Comparison of ENCODE assay signal across 8 mouse cellular contexts in the genomic region with DNA sequence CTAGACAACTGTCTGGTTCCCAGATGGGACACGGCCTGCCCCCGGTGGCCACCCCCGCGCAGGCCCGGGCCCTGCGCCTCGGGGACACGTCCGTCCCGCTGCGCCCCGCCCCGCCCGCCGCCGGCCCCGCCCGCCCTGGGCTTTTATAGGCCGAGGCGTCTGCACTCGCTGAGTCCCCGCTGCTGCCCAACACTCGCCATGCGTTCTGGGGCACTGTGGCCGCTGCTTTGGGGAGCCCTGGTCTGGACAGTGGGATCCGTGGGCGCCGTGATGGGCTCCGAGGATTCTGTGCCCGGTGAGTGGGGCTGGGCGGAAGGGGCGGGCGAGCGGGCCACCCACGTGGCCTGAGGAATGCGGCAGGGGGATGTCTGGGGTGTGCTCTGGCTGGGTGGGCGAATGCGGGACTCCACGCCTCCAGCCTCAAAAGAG. TPM values are rescaled to one million over a fixed set of nuclear protein-coding genes. Genes with fewer than 3 reads are reported as not detected.
A peak's percentile ranks its signal among the peaks of the same experiment; 100 is the strongest.
DNase-seq lines count a peak whose midpoint lies in the region; ATAC-seq and TF ChIP-seq lines count a peak whose summit lies in the region.

A gene (plus strand): TSS at position 170 of the 429 bp plus-strand sequence.

- H3K27me3 ChIP-seq in kidney, adult 2 months (replicated peaks; ENCODE audit: control insufficient read depth, insufficient read depth, low read length) = no peaks in the 10 kb centered on the region
- H3K27me3 ChIP-seq in hindbrain, embryonic 14.5 days (ENCODE audit: control insufficient read depth, insufficient read depth, low read length) = peaks cover 45% of the 10 kb centered on the region
- H3K27me3 ChIP-seq in lung, embryonic 16.5 days (ENCODE audit: control insufficient read depth, insufficient read depth, low read depth, low read length) = no peaks in the 10 kb centered on the region; the same call in 1 of the 2 replicates

- H3K9ac ChIP-seq in hindbrain, embryonic 14.5 days = no peak within 1 kb of the TSS
- peak within 1 kb of the TSS; percentile 70 for H3K9ac ChIP-seq in lung, embryonic 16.5 days (ENCODE audit: low read length)

- 0 out of 2 replicates have a peak, but pooled peaks cover 4% of the 10 kb centered on the region for H3K9me3 ChIP-seq in hindbrain, embryonic 14.5 days (ENCODE audit: control insufficient read depth, low read length)
- H3K9me3 ChIP-seq in lung, embryonic 16.5 days (ENCODE audit: control insufficient read depth, low read length) = peaks cover 6% of the 10 kb centered on the region

- ATAC-seq in hindbrain, embryonic 14.5 days (ENCODE audit: low FRiP score) = no peak
- ATAC-seq in lung, embryonic 16.5 days (ENCODE audit: low read depth) = no peak
- no peak for ATAC-seq in megakaryocyte-erythroid progenitor cell, adult 5-6 weeks (replicated peaks; ENCODE audit: low FRiP score, low TSS enrichment, poor library complexity, severe bottlenecking)
- no peak for ATAC-seq in cerebellum, adult (ENCODE audit: insufficient number of reproducible peaks, low FRiP score, low TSS enrichment)

- TF ChIP-seq CTCF in kidney, adult 2 months (conservative IDR thresholded peaks at IDR 0.05; ENCODE audit: insufficient read depth, insufficient read length, low read depth, low read length) = no peak

- 4% methylated on average over 39 of the region's 39 CpGs for WGBS in kidney, adult 2 months
- WGBS in hindbrain, embryonic 14.5 days = 1% methylated on average over 36 of the region's 39 CpGs
- 2% methylated on average over 39 of the region's 39 CpGs for WGBS in lung, embryonic 16.5 days

- DNase-seq in kidney, adult 2 months = peak; percentile 46
- no peak for DNase-seq in kidney, adult 9 months
- peak; percentile 47 for DNase-seq in embryo, embryonic 9.5 days (ENCODE audit: extremely low spot score)
- no peak for DNase-seq in hindbrain, embryonic 14.5 days (ENCODE audit: low spot score)
- no peak for DNase-seq in c-Kit-positive CD71-positive TER-119-positive erythroid progenitor cells, embryonic 14.5 days (ENCODE audit: low spot score)

- H3K27ac ChIP-seq in kidney, adult 2 months (ENCODE audit: insufficient read depth, low read depth, low read length) = no peak within 1 kb of the TSS
- no peak within 1 kb of the TSS for H3K27ac ChIP-seq in hindbrain, embryonic 14.5 days
- peak within 1 kb of the TSS; percentile 79 for H3K27ac ChIP-seq in lung, embryonic 16.5 days (ENCODE audit: low read length)

- no peaks in the 10 kb centered on the region for H3K4me1 ChIP-seq in kidney, adult 2 months (ENCODE audit: control insufficient read depth, insufficient read depth, low read length)
- peaks cover 13% of the 10 kb centered on the region for H3K4me1 ChIP-seq in hindbrain, embryonic 14.5 days (replicated peaks; ENCODE audit: control insufficient read depth, insufficient read depth, low read length)
- peaks cover 33% of the 10 kb centered on the region for H3K4me1 ChIP-seq in lung, embryonic 16.5 days (replicated peaks; ENCODE audit: control insufficient read depth, insufficient read depth, low read length)

- H3K4me2 ChIP-seq in hindbrain, embryonic 14.5 days (replicated peaks) = peak within 1 kb of the TSS; percentile 48
- peak within 1 kb of the TSS; percentile 72 for H3K4me2 ChIP-seq in lung, embryonic 16.5 days (ENCODE audit: low read depth, low read length)

- no peak for TF ChIP-seq POLR2A in kidney, adult 2 months (IDR thresholded peaks at IDR 0.05; ENCODE audit: low read depth, low read length)

- peak within 1 kb of the TSS; percentile 44 for H3K4me3 ChIP-seq in kidney, adult 2 months (ENCODE audit: insufficient read depth, low read depth, low read length)
- H3K4me3 ChIP-seq in hindbrain, embryonic 14.5 days (replicated peaks; ENCODE audit: low read length) = peak within 1 kb of the TSS; percentile 20
- H3K4me3 ChIP-seq in lung, embryonic 16.5 days (ENCODE audit: low read length) = peak within 1 kb of the TSS; percentile 57

- H3K36me3 ChIP-seq in kidney, adult 2 months (ENCODE audit: control insufficient read depth, insufficient read depth, low read length) = no peaks in the 10 kb centered on the region
- H3K36me3 ChIP-seq in hindbrain, embryonic 14.5 days (replicated peaks; ENCODE audit: control insufficient read depth, insufficient read depth) = no peaks in the 10 kb centered on the region
- no peaks in the 10 kb centered on the region; the same call in 1 of the 2 replicates for H3K36me3 ChIP-seq in lung, embryonic 16.5 days (ENCODE audit: control insufficient read depth, insufficient read depth, low read length)

RNA-seq across cellular contexts. Expression of the gene that starts here (rescaled TPM):
- polyA plus RNA-seq in kidney, adult 2 months (2012; rRNA removed) = 17.0 and 24.1 TPM in 2 replicates
- polyA plus RNA-seq in hindbrain, embryonic 14.5 days (2014; fragmentation: Nextera tagmentation; extraction: Ambion mirVana) = 1.6 and 2.2 TPM in 2 replicates
- 21.7 and 22.7 TPM in 2 replicates for polyA plus RNA-seq in lung, embryonic 16.5 days (2015; fragmentation: Nextera tagmentation; extraction: Ambion mirVana)
- 0.49 and 0.96 TPM in 2 replicates for total RNA-seq in megakaryocyte-erythroid progenitor cell, adult 5-6 weeks (2014; fragmentation: Nextera tagmentation)
- total RNA-seq in megakaryocyte-erythroid progenitor cell, adult 5-6 weeks (2017) = 0.66 and 0.80 TPM in 2 replicates

Comparison
In these comparisons a context has a peak if more than half of its experiments do, and no peak if none do; other contexts are left out.
1. DNase-seq: peak in kidney, adult 2 months (single experiment) and embryo, embryonic 9.5 days (single experiment); none in kidney, adult 9 months (single experiment), hindbrain, embryonic 14.5 days (single experiment) and c-Kit-positive CD71-positive TER-119-positive erythroid progenitor cells, embryonic 14.5 days (single experiment).
2. Peak in every context shown above with its lines, with median percentiles within 50 percentile points of each other: H3K4me3 ChIP-seq.